Comparison of ENCODE assay signal across 1 mouse cellular context in genomic region chr2:85047596-85048167, GRCm38 (mm10).
A peak's percentile ranks its signal among the peaks of the same experiment; 100 is the strongest.
TF ChIP-seq lines count a peak whose summit lies in the region.

Gene Tnks1bp1 (plus strand): TSS chr2:85048022.

TF ChIP-seq in CH12.LX, 34 proteins besides CTCF, POLR2A, EP300 and RAD21 (continued from another document):
- TF ChIP-seq ELF1 (IDR thresholded peaks at IDR 0.05; ENCODE audit: low read depth, low read length) = peak; percentile 82
- 0 out of 2 replicates have a peak, but pooled peaks have one; percentile 12 for TF ChIP-seq GABPA (IDR thresholded peaks at IDR 0.05; ENCODE audit: insufficient replicate concordance, low read depth, low read length)
- peak; percentile 77 for TF ChIP-seq MEF2A (IDR thresholded peaks at IDR 0.05; ENCODE audit: borderline replicate concordance, low read depth, low read length)
- TF ChIP-seq IRF4 (IDR thresholded peaks at IDR 0.05; ENCODE audit: low read depth, low read length) = peak; percentile 88
